ENCODE assay signal across 10 mouse cellular contexts in the genomic region with DNA sequence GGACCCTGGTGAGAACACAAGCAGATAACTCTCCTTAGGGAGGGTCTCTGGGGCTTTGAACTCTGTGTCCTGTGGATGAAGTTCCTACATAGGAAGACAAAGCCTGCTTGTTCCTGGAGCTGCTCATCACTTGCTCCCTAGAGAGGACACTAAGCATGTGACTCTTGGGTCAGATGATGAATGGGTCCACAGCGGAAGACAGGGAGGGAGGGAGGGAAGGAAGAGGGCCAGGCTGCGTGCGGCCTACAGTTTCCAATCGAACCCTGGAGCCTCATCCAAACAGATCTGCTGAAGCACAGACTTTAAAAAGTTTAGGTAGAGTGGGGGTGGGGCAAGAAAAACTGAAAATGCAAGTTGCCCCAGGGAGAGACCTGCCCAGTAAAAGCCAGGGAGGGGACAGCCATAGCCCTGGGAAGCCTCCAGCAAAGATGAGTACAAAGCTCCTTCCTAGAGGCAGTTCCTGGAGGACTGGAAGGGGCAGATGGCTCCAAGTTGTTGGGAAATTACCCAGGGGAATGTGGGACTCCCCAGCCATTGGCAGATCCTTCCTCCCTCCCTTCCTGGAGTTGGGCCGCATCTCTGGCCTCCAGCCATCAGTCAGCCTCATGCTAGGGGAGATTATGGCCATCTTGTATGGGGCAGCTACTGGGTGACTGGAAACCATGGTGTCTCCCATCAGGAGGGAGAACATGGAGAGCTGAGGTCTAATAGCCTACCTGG. TPM values are rescaled to one million over a fixed set of nuclear protein-coding genes. Genes with fewer than 3 reads are reported as not detected.
DNase-seq lines count a peak whose midpoint lies in the region; ATAC-seq lines count a peak whose summit lies in the region.
"Had no signal": no experiment of that assay in that cellular context is flagged by ENCODE, and none has a peak within 500 bp of the region (broad histone marks: within the 10 kb centered on the region; RNA-seq: fewer than 3 reads in every experiment).

No protein-coding gene starts in this region.

- H3K4me1 ChIP-seq in kidney, embryonic 14.5 days (ENCODE audit: control insufficient read depth, insufficient read depth, low read length), result peaks cover 16% of the 10 kb centered on the region
- peaks cover 19% of the 10 kb centered on the region for H3K4me1 ChIP-seq in intestine, embryonic 16.5 days (ENCODE audit: control insufficient read depth, insufficient read depth, low read length)

- no peak overlapping the region for H3K4me3 ChIP-seq in kidney, embryonic 14.5 days (ENCODE audit: low read length)
- no peak overlapping the region for H3K4me3 ChIP-seq in intestine, embryonic 16.5 days (ENCODE audit: low read length)

- intact Hi-C loops in left cerebral cortex, postnatal 25 days (cut with DNase I), result loop anchor here (5.0 kb wide), 1 partner anchor 48 kb away; the partner anchor contains the start of gene Ube2f

- no peak overlapping the region for H3K27ac ChIP-seq in kidney, embryonic 14.5 days (ENCODE audit: low read depth, low read length)
- H3K27ac ChIP-seq in intestine, embryonic 16.5 days (ENCODE audit: low read length), result no peak overlapping the region

- ATAC-seq in kidney, embryonic 14.5 days (ENCODE audit: low FRiP score, low TSS enrichment), result no peak
- ATAC-seq in intestine, embryonic 16.5 days, result no peak
- ATAC-seq in frontal cortex, adult (ENCODE audit: low TSS enrichment), result no peak

- H3K9ac ChIP-seq in kidney, embryonic 14.5 days (ENCODE audit: low read depth, low read length), result no peak overlapping the region
- H3K9ac ChIP-seq in intestine, embryonic 16.5 days (ENCODE audit: low read depth, low read length), result no peak overlapping the region

- H3K36me3 ChIP-seq in kidney, embryonic 14.5 days (ENCODE audit: control insufficient read depth, insufficient read depth, low read length), result peaks cover 3% of the 10 kb centered on the region
- H3K36me3 ChIP-seq in intestine, embryonic 16.5 days (ENCODE audit: control insufficient read depth, insufficient read depth, low read length), result no peaks in the 10 kb centered on the region

- no peak overlapping the region for H3K4me2 ChIP-seq in kidney, embryonic 14.5 days (replicated peaks; ENCODE audit: low read depth, low read length)
- H3K4me2 ChIP-seq in intestine, embryonic 16.5 days (ENCODE audit: low read depth, low read length), result peak overlapping the region; percentile 79; the same call in 1 of the 2 replicates

- DNase-seq in kidney, adult 11 months, result peak; percentile 55
- DNase-seq in cerebellum, postnatal 14 days, result peak; percentile 38 to 55
- DNase-seq in lung, postnatal 25 days (ENCODE audit: low spot score), result peak; percentile 16
- no peak for DNase-seq in left cerebral cortex, postnatal 25 days (ENCODE audit: low spot score in 2 of 2)
- no peak for DNase-seq in ovary, postnatal 14 days (ENCODE audit: low spot score)

- H3K9me3 ChIP-seq in kidney, embryonic 14.5 days (ENCODE audit: control insufficient read depth, low read length), result no peaks in the 10 kb centered on the region
- no peaks in the 10 kb centered on the region for H3K9me3 ChIP-seq in intestine, embryonic 16.5 days (ENCODE audit: control insufficient read depth, low read length)
- H3K9me3 ChIP-seq: G1E had no signal

- WGBS in kidney, embryonic 14.5 days, result 82% methylated on average over 5 of the region's 5 CpGs
- WGBS in intestine, embryonic 16.5 days, result 74% methylated on average over 5 of the region's 5 CpGs

- H3K27me3 ChIP-seq in kidney, embryonic 14.5 days (ENCODE audit: control insufficient read depth, insufficient read depth, low read length), result no peaks in the 10 kb centered on the region
- H3K27me3 ChIP-seq in intestine, embryonic 16.5 days (replicated peaks; ENCODE audit: control insufficient read depth, insufficient read depth, low read length), result no peaks in the 10 kb centered on the region

RNA-seq across cellular contexts. Expression of gene Scly, which starts 1.7 kb away (rescaled TPM):
- 11.4 and 15.3 TPM in 2 replicates for polyA plus RNA-seq in kidney, embryonic 14.5 days (2014; fragmentation: Nextera tagmentation; extraction: Ambion mirVana)
- 27.4 and 28.6 TPM in 2 replicates for polyA plus RNA-seq in intestine, embryonic 16.5 days (2015; fragmentation: Nextera tagmentation; extraction: Ambion mirVana)
- total RNA-seq in left cerebral cortex, postnatal 25 days (2021), result 10 to 100 TPM; 15.0 to 16.0 TPM

RNA-seq across cellular contexts. Expression of gene Espnl, which starts 22.0 kb away (rescaled TPM):
- 0.03 TPM in 1 of 2 replicates, not detected in the other for polyA plus RNA-seq in kidney, embryonic 14.5 days (2014; fragmentation: Nextera tagmentation; extraction: Ambion mirVana)
- polyA plus RNA-seq in intestine, embryonic 16.5 days (2015; fragmentation: Nextera tagmentation; extraction: Ambion mirVana), result 0.07 and 0.09 TPM in 2 replicates
- under 1 TPM; 0.14 to 0.27 TPM for total RNA-seq in left cerebral cortex, postnatal 25 days (2021)

RNA-seq across cellular contexts. Expression of gene Ube2f, which starts 49.8 kb away (rescaled TPM):
- 72.4 and 80.5 TPM in 2 replicates for polyA plus RNA-seq in kidney, embryonic 14.5 days (2014; fragmentation: Nextera tagmentation; extraction: Ambion mirVana)
- polyA plus RNA-seq in intestine, embryonic 16.5 days (2015; fragmentation: Nextera tagmentation; extraction: Ambion mirVana), result 58.5 and 68.8 TPM in 2 replicates
- total RNA-seq in left cerebral cortex, postnatal 25 days (2021), result 10 to 100 TPM; 54.9 TPM

RNA-seq across cellular contexts. Expression of gene Klhl30, which starts 50.9 kb away (rescaled TPM):
- 0.07 TPM in 1 of 2 replicates, not detected in the other for polyA plus RNA-seq in kidney, embryonic 14.5 days (2014; fragmentation: Nextera tagmentation; extraction: Ambion mirVana)
- 0.37 and 0.38 TPM in 2 replicates for polyA plus RNA-seq in intestine, embryonic 16.5 days (2015; fragmentation: Nextera tagmentation; extraction: Ambion mirVana)
- total RNA-seq in left cerebral cortex, postnatal 25 days (2021), result under 1 TPM in 1 of 2 experiments, not detected in 1; 0.16 TPM
- polyA plus RNA-seq: G1E; neural tube, embryonic 14.5 days had no signal

Comparison
In these comparisons a context has a peak if more than half of its experiments do, and no peak if none do; other contexts are left out.
1. DNase-seq: peak in kidney, adult 11 months (single experiment), cerebellum, postnatal 14 days (2 of 2) and lung, postnatal 25 days (single experiment); none in left cerebral cortex, postnatal 25 days (0 of 2) and ovary, postnatal 14 days (single experiment).